Mouse (Mus musculus) spleen, adult 2 months (tissue): Measurements from ENCODE around the gene Ptpn21. TPM values are rescaled to one million over a fixed set of nuclear protein-coding genes. Genes with fewer than 3 reads are reported as not detected.
A peak's percentile ranks its signal among the peaks of the same experiment; 100 is the strongest.

ENCODE experiments used
- DNase-seq, 2 experiments: peaks; one replicate each; pipeline versions ENCODE4 v3.0.0 to v3.0.0-alpha.2; 2012 to 2021; ENCODE audit warnings: low spot score in 2 of 2, low read depth in 1 of 2
- H3K27ac ChIP-seq: fragments of 200-500 bp; 2 replicates; pipeline ENCODE4 v1.5.1; 2012; ENCODE audit warnings: low read length, inconsistent platforms; ENCODE audit not compliant: insufficient read depth
- H3K27me3 ChIP-seq: fragments of 200-500 bp; 2 replicates; pipeline ENCODE4 v1.6.1; 2012; ENCODE audit warnings: mild to moderate bottlenecking, moderate library complexity, low read length, inconsistent platforms; ENCODE audit not compliant: control insufficient read depth, insufficient read depth
- H3K36me3 ChIP-seq: fragments of 200-500 bp; 2 replicates; pipeline ENCODE4 v1.6.1; 2012; ENCODE audit warnings: mild to moderate bottlenecking, low read length, inconsistent platforms; ENCODE audit not compliant: control insufficient read depth, insufficient read depth
- H3K4me1 ChIP-seq: fragments of 200-500 bp; 2 replicates; pipeline ENCODE4 v1.6.1; 2011; ENCODE audit warnings: inconsistent platforms; ENCODE audit not compliant: control insufficient read depth, insufficient read depth, insufficient read length
- H3K4me3 ChIP-seq: fragments of 200-500 bp; 2 replicates; pipeline ENCODE4 v1.5.1; 2011; ENCODE audit warnings: mild to moderate bottlenecking, inconsistent platforms; ENCODE audit not compliant: insufficient read depth, insufficient read length; ENCODE audit errors: extremely low read depth
- CTCF ChIP-seq: fragments of 200-500 bp; IDR thresholded peaks from 2 replicates; pipeline ENCODE4 v1.5.1; 2011; ENCODE audit warnings: mild to moderate bottlenecking, inconsistent platforms; ENCODE audit not compliant: insufficient read depth, insufficient read length, insufficient replicate concordance; ENCODE audit errors: extremely low read depth
- POLR2A ChIP-seq: fragments of 200-500 bp; IDR thresholded peaks from 2 replicates; pipeline ENCODE4 v1.6.1; 2011; ENCODE audit warnings: low read depth, low read length, inconsistent platforms
- WGBS: fragments of 180-500 bp; shearing (Covaris S2); methylation state at CpG from one replicate; pipeline ENCODE4 v1.1.7; 2018; 5-methylcytosine and 5-hydroxymethylcytosine counted together
- polyA plus RNA-seq: library from polyadenylated mRNA; depleted of rRNA; stranded (reverse); fragments of >200 nt; gene quantifications from 2 replicates; pipeline ENCODE4 v1.2.3, GENCODE M21; 2012

The Ptpn21 gene
- polyA plus RNA-seq, 1 experiment = 6.6 TPM

DNA sequence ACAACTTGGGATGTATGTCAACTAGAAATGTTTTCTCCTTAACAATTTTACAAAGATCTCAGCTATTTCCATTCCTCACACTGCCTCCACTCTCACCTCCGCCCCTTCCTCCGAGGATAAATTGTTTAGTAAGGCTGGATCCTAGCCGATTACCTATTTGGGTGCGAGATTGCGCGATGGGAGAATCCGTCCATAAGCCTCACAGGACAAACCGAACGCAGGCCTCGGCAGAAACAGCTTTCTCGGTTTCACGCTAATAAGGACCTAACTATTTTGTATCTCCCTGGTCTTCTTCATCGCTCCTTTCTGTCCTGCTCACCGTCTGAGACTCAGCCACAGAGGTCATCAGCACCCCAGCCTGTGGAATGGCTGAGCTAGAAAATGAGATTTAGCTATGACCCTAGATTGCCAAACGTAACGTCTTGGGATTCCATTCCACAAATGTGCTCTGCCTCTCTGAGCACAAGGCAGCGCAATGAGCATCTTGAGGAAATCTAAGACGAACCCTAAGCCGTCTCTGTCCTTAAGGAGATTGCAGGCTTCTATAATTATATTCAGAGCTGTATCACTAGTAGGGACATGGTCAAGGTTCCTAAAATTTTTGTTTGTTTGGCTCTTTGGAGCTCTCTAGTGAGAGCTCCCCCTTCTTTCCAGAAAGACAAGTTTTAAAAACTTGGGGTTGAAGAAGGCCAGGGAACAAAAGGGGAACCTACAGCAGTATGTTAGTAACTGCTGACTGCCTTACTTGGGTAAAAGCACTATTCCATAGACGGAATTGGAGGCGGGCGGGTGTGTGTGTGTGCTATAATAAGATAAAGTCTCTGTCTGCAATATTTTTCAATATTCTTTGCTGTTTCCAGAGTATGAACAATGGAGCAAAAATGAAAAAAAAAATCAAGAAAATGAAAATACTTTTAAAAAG lies 2.1 kb downstream of the Ptpn21 start:
- no peak overlapping the region for H3K27ac ChIP-seq
- WGBS = 35% methylated on average over 22 of the region's 22 CpGs
- TF ChIP-seq POLR2A = no peak
- no peak for TF ChIP-seq CTCF
- no peaks in the 10 kb centered on the region for H3K36me3 ChIP-seq
- peak overlapping the region; percentile 83 for H3K4me3 ChIP-seq
- peaks cover 3% of the 10 kb centered on the region for H3K4me1 ChIP-seq
- H3K27me3 ChIP-seq = peaks cover 17% of the 10 kb centered on the region
- DNase-seq = no peak

DNA sequence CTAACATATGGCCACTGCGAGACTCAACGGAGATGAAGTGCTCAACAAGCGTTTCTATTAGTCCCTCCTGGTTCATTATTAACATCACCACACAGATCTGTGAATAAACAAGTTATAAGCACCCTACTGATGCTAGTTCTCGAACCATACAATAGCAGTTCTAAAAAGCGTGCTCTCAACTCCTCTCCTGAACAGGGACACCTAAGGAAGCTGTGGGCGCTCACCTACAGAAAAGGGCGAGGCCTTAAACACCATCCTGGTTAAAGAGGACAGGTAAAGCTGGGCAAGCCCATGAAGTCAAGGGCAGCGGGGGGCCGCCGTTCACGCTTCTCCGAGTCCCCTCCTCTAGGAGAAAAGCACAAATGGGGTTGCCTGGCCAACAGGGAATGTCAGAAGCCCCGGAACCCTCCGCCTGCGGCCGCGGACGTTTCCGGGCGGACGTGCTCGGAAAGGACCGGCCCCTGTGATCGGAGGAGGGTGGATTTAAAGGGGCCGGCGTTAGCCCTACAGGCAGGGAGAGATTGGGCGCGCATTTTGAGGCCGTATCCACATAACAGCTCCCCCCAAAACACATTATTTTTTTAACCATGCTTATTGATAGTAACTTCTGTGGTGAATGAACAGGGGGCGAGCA lies 2.8 kb downstream of the Ptpn21 start:
- H3K4me1 ChIP-seq = peaks cover 3% of the 10 kb centered on the region
- 2% methylated on average over 30 of the region's 30 CpGs for WGBS
- no peak for TF ChIP-seq POLR2A
- TF ChIP-seq CTCF = no peak
- DNase-seq = peak; percentile 59 to 75
- H3K27me3 ChIP-seq = peaks cover 17% of the 10 kb centered on the region
- no peak overlapping the region for H3K27ac ChIP-seq
- peak overlapping the region; percentile 83 for H3K4me3 ChIP-seq
- no peaks in the 10 kb centered on the region for H3K36me3 ChIP-seq

DNA sequence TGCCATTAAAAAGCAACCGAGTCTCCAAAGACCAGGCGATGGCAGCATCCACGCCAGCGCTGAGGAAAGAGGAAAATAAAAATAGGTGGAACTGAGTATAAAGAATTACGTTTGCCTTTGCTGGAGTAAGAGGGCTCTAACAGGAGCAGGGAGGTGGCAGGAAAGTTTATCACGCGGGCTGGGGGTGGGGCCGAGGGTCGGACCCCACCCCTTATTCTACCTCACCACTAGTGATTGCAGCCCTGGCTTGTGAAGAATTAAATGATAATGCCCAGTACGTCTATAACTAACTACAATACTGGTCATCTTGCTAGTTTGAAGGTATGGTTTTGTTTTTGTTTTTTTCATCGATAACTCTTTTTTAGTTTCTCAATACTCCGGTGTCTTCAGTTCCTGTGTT lies 3.4 kb downstream of the Ptpn21 start:
- Histone ChIP-seq H3K4me3 (peak overlapping the region; percentile 83; the same call in 1 of the 2 replicates), H3K4me1 (peaks cover 3% of the 10 kb centered on the region), H3K27me3 (peaks cover 15% of the 10 kb centered on the region), H3K36me3 (no peaks in the 10 kb centered on the region), H3K27ac (no peak overlapping the region)
- WGBS = 8% methylated on average over 12 of the region's 12 CpGs
- DNase-seq = no peak
- no peak for TF ChIP-seq CTCF
- TF ChIP-seq POLR2A = no peak

DNA sequence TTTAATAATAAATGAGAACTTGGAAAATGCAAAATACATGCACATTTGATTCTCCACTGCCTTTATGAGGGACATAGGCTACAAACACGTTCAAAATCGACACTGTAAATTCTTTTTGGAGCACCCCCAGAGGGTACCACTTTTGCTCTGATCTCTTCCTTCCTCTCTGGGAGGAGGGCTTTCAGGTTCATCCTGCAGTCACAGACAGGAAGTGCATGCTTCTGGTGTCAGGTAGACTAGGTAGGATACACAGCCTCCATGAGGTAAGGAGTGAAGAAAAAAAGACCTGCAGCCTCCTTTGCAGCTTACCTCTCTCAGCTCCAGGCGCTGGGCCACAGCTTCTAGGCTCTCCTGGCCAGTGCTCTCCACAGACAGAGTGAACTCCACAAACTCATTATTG lies 4.0 kb downstream of the Ptpn21 start:
- peaks cover 14% of the 10 kb centered on the region for H3K27me3 ChIP-seq
- DNase-seq = no peak
- H3K36me3 ChIP-seq = no peaks in the 10 kb centered on the region
- peaks cover 3% of the 10 kb centered on the region for H3K4me1 ChIP-seq
- H3K4me3 ChIP-seq = peak overlapping the region; percentile 44; the same call in 1 of the 2 replicates
- no peak overlapping the region for H3K27ac ChIP-seq
- TF ChIP-seq CTCF (no peak), POLR2A (no peak)
- 29% methylated on average over 3 of the region's 3 CpGs for WGBS

DNA sequence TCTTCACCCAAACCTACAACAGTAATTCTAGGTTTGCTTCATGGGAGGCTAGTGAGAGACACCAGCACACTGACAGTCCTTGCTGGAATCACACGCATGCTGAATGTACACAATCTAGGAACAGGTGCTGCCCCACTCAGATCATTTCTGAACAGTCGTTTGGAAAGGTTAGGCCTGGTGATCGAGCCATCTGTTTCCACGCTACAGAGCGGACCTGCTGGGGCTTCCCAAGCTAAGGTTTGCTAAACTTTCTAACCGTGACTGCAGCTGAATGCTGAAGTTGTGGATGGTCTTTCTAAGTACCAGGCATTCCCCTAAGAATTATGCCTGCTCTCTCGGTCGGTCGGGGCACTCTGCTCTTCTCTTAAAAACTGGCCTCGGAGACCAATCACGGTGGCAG lies 6.5 kb downstream of the Ptpn21 start:
- 90% methylated on average over 11 of the region's 11 CpGs for WGBS
- Histone ChIP-seq H3K4me1 (peaks cover 3% of the 10 kb centered on the region; the same call in 1 of the 2 replicates), H3K36me3 (no peaks in the 10 kb centered on the region), H3K4me3 (no peak overlapping the region), H3K27ac (no peak overlapping the region), H3K27me3 (no peaks in the 10 kb centered on the region)
- DNase-seq = no peak
- no peak for TF ChIP-seq CTCF
- TF ChIP-seq POLR2A = no peak

DNA sequence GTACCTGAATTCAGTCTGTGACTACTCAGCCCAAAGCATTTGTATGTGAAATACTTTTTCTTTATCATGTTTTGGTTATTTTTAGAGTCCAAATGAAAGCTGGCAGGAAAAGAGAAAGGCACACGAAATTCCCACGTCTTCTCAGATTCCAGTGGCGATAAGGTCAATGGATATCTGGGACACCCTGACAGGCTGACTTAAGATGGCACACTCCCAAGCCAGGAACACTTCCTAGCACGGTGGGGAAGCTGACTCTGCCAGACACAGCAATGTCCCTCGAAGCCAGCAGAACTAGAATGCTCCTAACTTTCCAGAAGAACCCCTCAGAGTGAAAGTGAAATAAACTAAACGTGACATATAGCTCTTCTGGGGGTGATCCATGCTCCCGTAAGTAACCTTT lies 10.0 kb downstream of the Ptpn21 start:
- H3K36me3 ChIP-seq = no peaks in the 10 kb centered on the region
- TF ChIP-seq CTCF (no peak), POLR2A (no peak)
- no peaks in the 10 kb centered on the region for H3K27me3 ChIP-seq
- no peak overlapping the region for H3K4me3 ChIP-seq
- H3K4me1 ChIP-seq = no peaks in the 10 kb centered on the region
- 81% methylated on average over 7 of the region's 7 CpGs for WGBS
- no peak for DNase-seq
- no peak overlapping the region for H3K27ac ChIP-seq

DNA sequence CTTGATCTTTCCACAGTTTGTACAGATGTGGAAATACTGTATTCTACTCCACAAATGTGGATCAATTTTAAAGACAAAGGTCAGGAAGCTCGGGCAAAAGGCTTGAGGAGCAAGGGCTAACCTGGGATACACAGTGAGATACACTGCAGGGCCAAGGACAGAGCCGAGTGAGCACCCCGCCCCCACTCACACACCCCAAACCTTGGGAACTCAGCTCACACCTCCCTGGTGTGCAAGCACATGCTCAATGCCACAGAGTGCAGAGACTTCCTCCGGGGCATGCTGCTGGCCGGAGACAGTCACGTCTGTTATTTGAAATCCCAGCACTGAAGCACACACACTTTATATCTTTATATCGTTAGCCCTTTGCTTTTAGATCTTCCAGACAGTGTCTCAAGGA lies 11.1 kb downstream of the Ptpn21 start:
- WGBS = 87% methylated on average over 7 of the region's 7 CpGs
- Histone ChIP-seq H3K36me3 (no peaks in the 10 kb centered on the region), H3K27ac (no peak overlapping the region), H3K4me1 (no peaks in the 10 kb centered on the region), H3K27me3 (no peaks in the 10 kb centered on the region), H3K4me3 (no peak overlapping the region)
- TF ChIP-seq CTCF (no peak), POLR2A (no peak)
- no peak for DNase-seq
